Mouse (Mus musculus) right cerebral cortex, adult 2 months (tissue): ENCODE results near the gene Dcun1d5.
"Not testable (repeated sequence)": the region's sequence is repeated elsewhere in the genome, so short reads cannot be mapped to it uniquely, and the experiment has no call there.

Experiments
- DNase-seq, 2 experiments: peaks; one replicate each; pipeline ENCODE4 v3.0.0; 2021 to 2022; ENCODE audit warnings: low spot score in 2 of 2

Dcun1d5 gene

DNA sequence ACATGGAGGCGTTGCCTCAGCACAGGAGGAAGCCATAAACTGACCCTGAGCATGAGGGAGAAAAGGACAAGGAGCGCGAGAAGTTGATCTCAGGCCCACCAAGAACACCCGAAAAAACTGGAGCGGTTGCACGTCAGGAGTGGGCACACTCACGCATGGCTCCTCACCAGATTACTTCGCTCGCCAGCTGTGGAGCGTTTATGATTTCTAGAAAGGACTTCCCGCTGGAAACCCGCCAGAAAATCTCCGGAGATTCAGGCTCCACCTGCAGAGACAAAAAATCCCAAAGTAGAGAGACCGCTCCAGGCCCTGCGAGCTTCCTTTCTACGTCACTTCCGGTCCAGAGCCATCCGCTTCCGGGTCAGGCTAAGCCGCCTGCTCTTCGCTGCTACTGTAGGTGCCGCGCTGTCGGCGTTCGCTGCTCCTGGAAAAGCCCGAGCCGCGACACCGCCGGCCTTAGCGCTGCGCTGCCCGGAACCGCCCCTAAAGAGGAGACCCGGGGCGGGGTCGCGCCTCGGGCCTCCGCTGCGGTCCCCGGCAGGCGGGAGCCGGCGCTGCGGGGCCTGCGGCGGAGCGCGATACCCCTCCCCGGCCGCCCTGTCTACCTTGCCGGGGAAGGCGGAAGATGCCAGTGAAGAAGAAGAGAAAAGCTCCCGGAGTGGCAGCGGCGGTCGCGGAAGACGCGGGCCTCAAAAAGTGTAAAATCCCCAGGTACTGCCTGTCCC, at the start of gene Dcun1d5, which contains the start of gene Dync2h1:
TSS of gene Dcun1d5 (plus strand) at position 349 of the 725 bp plus-strand sequence.
TSS of gene Dync2h1 (minus strand) at position 275 of the 725 bp plus-strand sequence.
- DNase-seq: peak; percentile 93 to 94

DNA sequence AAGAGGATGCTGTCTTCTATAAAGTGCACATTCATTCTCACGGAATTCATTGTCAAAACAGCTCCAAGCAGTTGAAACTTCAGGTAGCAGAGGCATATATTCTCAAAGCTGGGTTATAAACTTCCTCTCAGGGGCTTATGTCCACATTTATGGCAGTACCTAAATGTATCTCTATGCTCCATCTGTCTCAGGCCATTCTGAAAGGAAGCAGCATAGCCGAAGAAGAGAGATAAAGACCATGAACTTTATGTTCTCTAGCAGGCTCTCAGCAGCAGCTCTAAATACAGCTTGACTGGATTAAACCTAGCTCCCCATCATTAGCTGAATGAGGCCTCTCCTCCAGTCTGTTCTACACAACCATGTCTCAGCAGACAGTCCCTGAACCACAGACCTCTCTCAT, 29.9 kb upstream of the Dcun1d5 start:
- no peak for DNase-seq

GRCm38 (mm10) chr9:7158605-7159004, 25.7 kb upstream of the Dcun1d5 start:
- DNase-seq: no peak

DNA sequence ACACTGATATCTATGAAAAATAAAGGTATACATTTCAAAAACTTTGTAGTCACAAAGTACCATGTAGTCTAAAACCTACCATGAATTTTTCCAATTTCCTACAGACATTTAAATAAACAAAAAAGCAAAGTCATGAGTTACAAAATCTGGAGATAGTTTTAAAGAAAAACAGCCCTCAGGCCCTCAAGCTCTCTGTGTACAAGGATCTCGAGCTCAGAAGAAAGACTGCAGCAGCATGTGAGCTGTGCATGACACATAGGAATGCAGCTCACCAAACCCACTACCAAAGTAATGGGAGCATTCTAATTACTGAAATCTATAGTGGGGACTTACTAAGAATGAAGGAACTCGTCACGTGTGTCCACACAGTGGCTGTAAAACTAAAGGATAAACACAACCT, 24.6 kb upstream of the Dcun1d5 start:
- DNase-seq: no peak

GRCm38 (mm10) chr9:7160688-7161087, 23.6 kb upstream of the Dcun1d5 start:
- DNase-seq: no peak

DNA sequence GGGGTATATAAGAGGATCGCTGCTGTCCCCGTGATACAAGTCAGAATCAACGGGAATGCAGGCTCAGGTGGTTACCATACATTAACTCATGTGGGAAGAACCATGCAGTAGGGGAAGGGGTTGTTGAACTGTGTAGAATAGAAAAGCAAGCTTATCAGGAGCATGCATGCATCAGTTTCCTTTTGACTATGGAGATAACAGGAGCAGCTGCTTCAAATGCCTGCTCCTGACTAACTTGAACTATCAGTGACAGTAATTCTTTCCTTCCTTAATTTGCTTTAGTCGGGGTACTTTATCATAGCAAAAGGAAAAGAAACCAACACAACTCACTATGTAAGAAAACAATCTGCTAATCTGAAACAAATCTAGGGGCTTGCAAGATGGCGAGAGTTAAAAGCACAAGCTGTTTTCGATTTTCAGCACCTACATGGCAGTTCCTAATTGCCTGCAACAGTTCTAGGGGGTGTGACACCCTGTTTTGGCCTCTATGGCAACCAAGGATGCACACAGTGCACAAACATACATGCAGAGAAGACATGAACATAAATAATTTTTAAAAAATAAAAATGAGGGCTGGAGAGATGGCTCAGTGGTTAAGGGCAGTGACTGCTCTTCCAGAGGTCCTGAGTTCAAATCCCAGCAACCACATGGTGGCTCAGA, 16.9 kb upstream of the Dcun1d5 start:
- no peak for DNase-seq

- no peak for DNase-seq
Measured at GRCm38 (mm10) chr9:7173756-7174155, 10.6 kb upstream of the Dcun1d5 start.

DNA sequence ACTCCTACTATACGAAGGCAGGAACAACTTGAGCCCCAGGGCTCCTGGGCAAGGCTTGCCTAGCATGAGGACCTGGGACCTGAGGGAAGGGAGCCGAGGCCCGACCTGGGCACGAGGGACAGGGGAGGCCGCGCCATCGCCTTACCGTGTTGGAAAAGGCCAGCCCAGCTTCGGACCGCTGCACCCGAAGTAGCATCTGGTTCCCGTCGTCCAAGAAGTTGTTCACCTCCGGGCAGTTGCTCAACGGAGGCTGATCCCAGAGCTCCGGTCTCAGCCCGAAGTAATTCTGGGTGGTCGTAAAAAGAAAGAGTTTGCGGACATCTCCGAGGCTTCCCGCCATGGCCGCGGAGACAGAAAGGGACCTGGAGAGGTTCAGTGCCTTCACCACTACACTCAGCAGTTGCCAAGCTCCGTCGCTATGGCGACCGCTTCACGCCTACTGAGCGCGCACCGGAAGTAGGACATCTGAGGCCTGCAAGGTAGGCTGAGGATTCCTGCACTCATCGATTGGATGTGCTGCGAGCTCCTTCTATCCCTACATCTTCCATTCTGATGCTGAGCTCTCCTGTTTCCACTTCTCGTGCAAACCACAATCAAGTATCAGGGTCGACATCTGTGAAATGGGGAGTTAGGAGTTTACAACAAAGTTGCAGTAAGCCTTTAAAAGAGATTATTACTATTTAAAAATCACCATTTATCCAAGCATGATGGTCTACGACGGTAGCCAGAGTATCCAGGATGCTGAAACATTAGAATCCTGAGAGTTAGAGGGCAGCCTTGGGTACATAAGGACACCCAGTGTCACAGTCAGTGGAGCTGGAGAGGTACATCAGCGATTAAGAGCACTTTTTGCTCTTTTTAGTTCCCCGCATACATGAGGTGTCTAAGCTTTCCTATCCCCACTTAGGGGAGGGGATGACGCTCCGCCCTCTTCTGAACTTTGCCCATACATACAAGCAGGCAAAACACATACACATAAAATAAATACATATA, 7.4 kb upstream of the Dcun1d5 start:
- peak; percentile 95 to 97 for DNase-seq

DNA sequence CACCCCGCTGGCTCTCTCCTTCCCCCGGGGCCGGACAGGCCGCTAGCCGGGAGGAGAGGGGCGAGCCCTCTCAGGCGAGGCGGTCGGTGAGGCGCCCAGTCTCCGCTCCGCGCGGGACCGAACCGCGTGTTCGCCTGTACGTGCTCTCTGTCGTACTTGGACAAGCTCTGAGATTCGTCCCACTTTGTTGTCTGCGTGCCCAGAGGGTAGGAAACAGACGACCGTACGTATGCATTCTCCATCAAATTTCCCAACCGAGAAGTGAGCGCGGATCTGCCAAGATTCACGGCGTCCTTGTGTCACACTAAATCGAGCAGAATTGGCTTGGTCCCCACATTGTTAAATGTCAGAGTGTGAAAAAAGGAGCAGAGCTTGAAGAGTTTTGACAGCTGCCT, 574 bp downstream of the Dcun1d5 start:
- peak in 1 of 2 experiments; percentile 26 for DNase-seq

GRCm38 (mm10) chr9:7190694-7191093, 6.4 kb downstream of the Dcun1d5 start:
- DNase-seq: not testable (repeated sequence)

DNA sequence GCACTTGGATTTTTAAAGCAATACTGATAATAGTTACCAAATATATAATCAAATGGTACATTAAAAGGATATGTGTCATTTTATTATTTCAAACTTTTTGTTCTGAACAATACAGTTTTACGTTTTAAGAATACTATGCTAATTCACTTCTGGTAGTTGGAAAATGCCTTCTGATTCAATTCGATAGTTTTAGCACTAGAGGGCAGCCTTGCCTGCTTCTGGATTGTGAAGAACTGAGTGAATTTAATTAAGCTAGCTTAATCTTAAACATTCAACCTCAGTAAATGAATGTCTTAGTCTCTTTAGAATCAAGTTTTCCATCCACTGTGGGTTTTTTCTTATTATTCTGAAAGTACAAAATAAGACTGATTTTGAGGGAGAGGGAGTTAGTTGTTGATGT, 31.9 kb downstream of the Dcun1d5 start:
- DNase-seq: peak in 1 of 2 experiments; percentile 15

GRCm38 (mm10) chr9:7221024-7221423, 36.7 kb downstream of the Dcun1d5 start:
- no peak for DNase-seq

GRCm38 (mm10) chr9:7221460-7221859, 37.1 kb downstream of the Dcun1d5 start:
- no peak for DNase-seq

GRCm38 (mm10) chr9:7238619-7239018, 54.3 kb downstream of the Dcun1d5 start:
- DNase-seq: no peak

DNA sequence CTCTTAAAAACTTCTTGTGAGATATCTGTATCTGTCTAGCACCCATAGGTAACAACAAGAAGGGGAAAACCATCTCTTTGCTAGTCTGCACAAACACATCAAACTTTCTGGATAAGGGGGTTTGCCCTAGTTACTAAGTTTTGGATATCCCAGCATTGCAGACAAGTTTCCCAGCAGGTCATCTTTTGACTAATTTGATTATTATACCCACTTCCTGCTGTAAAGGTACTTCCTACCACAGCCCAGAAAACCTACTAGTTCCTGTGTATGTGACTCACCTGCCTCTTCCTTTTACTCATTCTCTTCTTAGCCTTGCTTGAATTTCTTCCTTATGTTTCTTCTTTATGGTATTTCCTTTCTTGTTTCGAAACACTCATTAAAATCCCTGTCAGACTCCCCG, 55.6 kb downstream of the Dcun1d5 start:
- DNase-seq: no peak

DNA sequence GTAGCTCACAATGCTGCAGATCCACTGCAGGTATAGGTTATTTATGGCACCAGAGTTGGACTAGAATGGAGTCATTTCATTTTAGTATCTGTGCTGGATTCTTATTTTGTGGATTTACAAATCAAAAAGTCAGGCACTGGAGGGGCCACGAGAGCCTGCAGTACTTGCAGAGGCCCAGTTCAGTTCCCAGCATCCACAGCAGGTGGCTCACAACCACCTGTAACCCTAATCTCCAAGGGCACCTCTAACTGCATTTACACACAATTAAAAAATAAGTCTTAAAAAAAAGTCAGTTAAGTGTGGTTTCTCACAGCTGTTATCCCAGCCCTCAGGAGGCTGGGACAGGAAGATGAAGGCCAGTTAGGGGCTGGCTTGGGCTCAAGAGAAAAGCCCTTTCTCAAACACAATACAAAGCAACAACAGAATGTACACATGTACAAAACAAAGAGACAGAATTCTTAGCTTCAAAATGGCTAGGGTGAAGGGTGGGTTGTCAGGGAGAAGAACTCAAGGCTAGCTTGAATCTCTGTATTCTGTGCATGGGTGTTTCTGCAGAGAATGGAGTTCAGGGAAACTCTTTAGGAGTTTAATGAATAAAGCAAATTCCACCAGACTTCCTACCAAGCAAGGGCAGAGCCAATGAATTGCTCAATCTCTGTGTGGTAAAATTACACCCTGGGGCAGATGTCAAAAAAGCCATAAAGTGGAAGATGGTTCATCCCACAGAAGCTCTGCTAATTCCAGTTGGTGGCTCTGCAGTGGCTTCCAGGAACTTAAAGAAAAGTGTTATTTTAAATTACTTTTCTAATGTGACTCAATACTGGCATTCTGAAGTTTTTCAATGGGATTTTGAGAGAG, 68.7 kb downstream of the Dcun1d5 start:
- no peak for DNase-seq
